Mouse (Mus musculus) stomach, postnatal 0 days (tissue): ENCODE results near the gene Cisd1.
A peak's percentile ranks its signal among the peaks of the same experiment; 100 is the strongest.

ENCODE experiments used
- CTCF ChIP-seq: IDR thresholded peaks from 2 replicates; pipeline ENCODE4 v1.5.1; 2016; ENCODE audit warnings: antibody characterized with exemption, low read depth, mild to moderate bottlenecking, moderate library complexity
- EP300 ChIP-seq: optimal IDR thresholded peaks from 2 replicates; pipeline ENCODE3; 2016; ENCODE audit warnings: antibody characterized with exemption

- TF ChIP-seq CTCF (peak; percentile 66), EP300 (no peak)
Measured at GRCm38 (mm10) chr10:71302490-71302889, 42.3 kb downstream of the Cisd1 start.
